Mouse (Mus musculus): ENCODE measurements around the gene Syn2.

- TF ChIP-seq CTCF (IDR thresholded peaks at IDR 0.05), result no peak
- TF ChIP-seq POLR2A (IDR thresholded peaks at IDR 0.05; ENCODE audit: insufficient read depth, low read depth, low read length), result no peak
- TF ChIP-seq EP300 (IDR thresholded peaks at IDR 0.05; ENCODE audit: insufficient read depth, low read depth, low read length), result no peak
These were observed 26.5 kb downstream of the Syn2 start for GRCm38 (mm10) chr6:115161175-115161574.
